Mouse (Mus musculus) embryonic facial prominence, embryonic 10.5 days (tissue): Measurements from ENCODE around the gene Arl8b. TPM values are rescaled to one million over a fixed set of nuclear protein-coding genes. Genes with fewer than 3 reads are reported as not detected.
"Not testable (repeated sequence)": the region's sequence is repeated elsewhere in the genome, so short reads cannot be mapped to it uniquely, and the experiment has no call there.

Source experiments
- DNase-seq: peaks from one replicate; pipeline ENCODE4 v3.0.0-alpha.2; 2017; ENCODE audit warnings: low spot score
- H3K27ac ChIP-seq: fragments of 300-500 bp; sonication (generic); replicated peaks from 2 replicates; pipeline ENCODE4 v1.5.1; 2016; ENCODE audit warnings: mild to moderate bottlenecking
- H3K27me3 ChIP-seq: fragments of 300-500 bp; sonication (generic); replicated peaks from 2 replicates; pipeline ENCODE4 v1.6.1; 2016; ENCODE audit warnings: low read depth, mild to moderate bottlenecking; ENCODE audit not compliant: poor library complexity, severe bottlenecking
- H3K36me3 ChIP-seq: fragments of 300-500 bp; sonication (generic); replicated peaks from 2 replicates; pipeline ENCODE4 v1.6.1; 2016; ENCODE audit warnings: mild to moderate bottlenecking, moderate library complexity
- H3K4me1 ChIP-seq: fragments of 300-500 bp; sonication (generic); 2 replicates; pipeline ENCODE4 v1.6.1; 2016
- H3K4me3 ChIP-seq: fragments of 300-500 bp; sonication (generic); 2 replicates; pipeline ENCODE4 v1.5.1; 2016; ENCODE audit warnings: mild to moderate bottlenecking, moderate library complexity
- H3K9me3 ChIP-seq: fragments of 300-500 bp; sonication (generic); 2 replicates; pipeline ENCODE4 v1.6.1; 2016; ENCODE audit warnings: mild to moderate bottlenecking
- whole genome bisulfite sequencing: fragments of 180-500 bp; shearing (Covaris S2); methylation state at CpG from one replicate; pipeline ENCODE4 v1.1.7; 2016; 5-methylcytosine and 5-hydroxymethylcytosine counted together
- polyA plus RNA-seq: library from polyadenylated mRNA; unstranded; fragments of >200 nt; fragmentation: Nextera tagmentation; extraction: Ambion mirVana; gene quantifications from 2 replicates; pipeline ENCODE4 v1.2.1, GENCODE M21; 2016

The Arl8b gene
- polyA plus RNA-seq, 1 experiment from 2014 or later = 61.4 TPM

DNA sequence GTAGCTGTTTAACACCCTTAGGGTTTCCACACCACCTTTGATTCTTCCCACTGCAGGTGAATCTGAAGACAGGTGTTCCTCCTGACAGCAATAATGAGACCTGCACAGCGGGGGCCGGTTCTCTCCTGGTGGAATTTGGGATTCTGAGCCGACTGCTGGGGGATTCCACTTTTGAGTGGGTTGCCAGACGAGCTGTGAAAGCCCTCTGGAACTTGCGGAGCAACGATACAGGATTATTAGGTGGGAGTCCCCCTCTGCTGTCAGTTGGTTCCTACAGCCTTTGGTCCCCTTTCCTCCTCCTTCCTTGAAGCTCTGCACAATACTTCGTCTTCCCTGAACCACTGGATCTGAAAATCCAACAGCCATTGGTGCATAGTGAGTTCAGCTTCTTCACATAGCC lies 61.9 kb downstream of the Arl8b start:
- Histone ChIP-seq H3K9me3 (no peaks in the 10 kb centered on the region), H3K27me3 (no peaks in the 10 kb centered on the region), H3K27ac (no peak overlapping the region), H3K4me1 (no peaks in the 10 kb centered on the region), H3K4me3 (no peak overlapping the region), H3K36me3 (peaks cover 89% of the 10 kb centered on the region)
- no peak for DNase-seq
- 94% methylated on average over 7 of the region's 7 CpGs for WGBS

DNA sequence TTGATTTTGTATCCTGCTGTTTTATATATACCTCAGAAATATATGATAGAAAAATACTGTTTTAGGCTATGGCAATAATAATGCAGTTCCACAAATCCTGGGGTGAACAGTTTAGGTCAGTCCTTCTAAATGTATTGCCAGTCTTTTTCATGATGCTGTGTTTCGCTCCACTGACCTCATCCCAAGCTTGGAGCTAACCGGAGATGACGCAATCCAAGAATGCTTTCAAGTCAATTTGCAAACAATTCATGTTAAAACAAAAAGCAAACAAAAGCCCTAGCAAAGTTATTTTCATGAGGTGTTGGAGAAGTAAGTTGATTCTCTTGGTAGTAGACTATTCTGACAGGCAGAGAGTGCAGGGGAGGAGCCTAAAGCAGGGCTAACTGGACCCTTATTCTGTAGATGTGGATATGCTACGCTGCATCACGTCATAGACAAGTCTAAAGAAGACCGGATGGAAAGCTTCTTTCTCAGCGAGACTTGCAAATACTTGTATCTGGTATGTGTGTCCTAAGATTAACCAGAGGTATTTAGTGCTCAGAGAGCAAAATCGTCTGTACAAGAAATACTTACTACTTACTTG lies 69.3 kb downstream of the Arl8b start:
- Histone ChIP-seq H3K4me3 (no peak overlapping the region), H3K27me3 (no peaks in the 10 kb centered on the region), H3K27ac (no peak overlapping the region), H3K9me3 (no peaks in the 10 kb centered on the region), H3K36me3 (peaks cover 95% of the 10 kb centered on the region), H3K4me1 (no peaks in the 10 kb centered on the region)
- no peak for DNase-seq
- 96% methylated on average over 8 of the region's 8 CpGs for WGBS

DNA sequence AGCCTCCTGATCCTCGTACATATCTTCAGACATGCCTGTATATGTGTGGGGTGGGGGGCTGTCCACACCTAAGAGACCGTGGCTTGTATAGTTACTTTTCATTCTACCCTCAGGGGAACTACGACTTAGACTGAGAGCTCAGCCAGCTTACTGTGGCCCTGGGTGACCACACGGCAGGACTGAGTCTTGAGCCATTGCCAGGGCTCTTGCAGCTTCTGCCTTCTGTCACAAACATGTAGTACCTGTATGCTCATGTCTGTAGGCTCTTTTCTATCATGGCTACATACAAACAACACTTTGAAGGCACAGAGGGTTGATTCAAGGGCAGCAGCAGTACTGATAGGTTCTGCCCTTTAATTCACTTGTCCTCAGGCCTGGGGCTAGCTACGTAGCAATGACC lies 70.1 kb downstream of the Arl8b start:
- Histone ChIP-seq H3K27me3 (no peaks in the 10 kb centered on the region), H3K9me3 (no peaks in the 10 kb centered on the region), H3K27ac (no peak overlapping the region), H3K4me3 (no peak overlapping the region), H3K36me3 (peaks cover 96% of the 10 kb centered on the region), H3K4me1 (no peaks in the 10 kb centered on the region)
- WGBS = 94% methylated on average over 5 of the region's 5 CpGs
- DNase-seq = no peak

DNA sequence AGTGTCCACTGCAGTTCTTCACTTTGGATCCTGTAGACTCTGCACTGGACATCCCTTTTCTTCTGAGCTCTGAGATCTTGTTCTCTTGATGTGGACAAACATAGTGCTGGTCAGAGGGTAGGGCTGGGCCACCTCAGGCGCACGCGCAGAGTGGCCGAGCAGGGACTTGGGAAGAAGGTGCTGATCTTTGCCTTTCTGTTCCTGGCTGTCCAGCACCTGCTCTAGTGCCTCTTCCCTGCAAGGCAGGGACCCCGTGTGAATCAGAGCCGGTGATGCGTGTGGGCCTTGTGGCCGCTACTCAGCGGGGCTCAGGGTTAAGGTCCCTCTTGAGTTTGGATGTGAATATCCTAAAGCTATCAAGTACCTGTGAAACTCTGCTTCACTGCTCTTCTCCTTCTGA lies 75.7 kb downstream of the Arl8b start:
- H3K27me3 ChIP-seq = no peaks in the 10 kb centered on the region
- WGBS = 93% methylated on average over 9 of the region's 9 CpGs
- no peak overlapping the region for H3K4me3 ChIP-seq
- H3K9me3 ChIP-seq = no peaks in the 10 kb centered on the region
- no peak overlapping the region for H3K27ac ChIP-seq
- H3K4me1 ChIP-seq = no peaks in the 10 kb centered on the region
- DNase-seq = no peak
- H3K36me3 ChIP-seq = peaks cover 50% of the 10 kb centered on the region

DNA sequence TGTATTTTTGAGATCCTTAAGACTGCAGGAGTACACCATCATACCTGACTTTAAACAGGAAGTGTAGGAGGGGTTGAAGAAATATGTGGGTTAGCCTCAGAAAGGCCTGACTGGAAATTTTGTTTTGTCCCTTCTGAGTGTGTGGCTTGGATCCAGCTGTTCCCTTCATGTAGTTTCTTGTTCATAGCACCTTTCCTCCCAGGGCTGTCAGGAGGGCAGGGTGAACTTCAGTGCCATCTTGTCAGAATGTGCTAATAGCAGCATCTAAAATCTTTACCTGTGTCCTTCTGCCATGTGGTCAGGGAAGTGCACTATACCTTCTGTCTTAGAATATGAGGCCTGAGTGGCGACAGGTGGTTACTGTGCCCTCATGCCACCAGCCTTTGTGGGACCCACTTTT lies 78.3 kb downstream of the Arl8b start:
- Histone ChIP-seq H3K27ac (no peak overlapping the region), H3K36me3 (peaks cover 24% of the 10 kb centered on the region), H3K27me3 (no peaks in the 10 kb centered on the region), H3K4me3 (no peak overlapping the region), H3K4me1 (no peaks in the 10 kb centered on the region), H3K9me3 (no peaks in the 10 kb centered on the region)
- 92% methylated on average over 1 of the region's 1 CpGs for WGBS
- no peak for DNase-seq

DNA sequence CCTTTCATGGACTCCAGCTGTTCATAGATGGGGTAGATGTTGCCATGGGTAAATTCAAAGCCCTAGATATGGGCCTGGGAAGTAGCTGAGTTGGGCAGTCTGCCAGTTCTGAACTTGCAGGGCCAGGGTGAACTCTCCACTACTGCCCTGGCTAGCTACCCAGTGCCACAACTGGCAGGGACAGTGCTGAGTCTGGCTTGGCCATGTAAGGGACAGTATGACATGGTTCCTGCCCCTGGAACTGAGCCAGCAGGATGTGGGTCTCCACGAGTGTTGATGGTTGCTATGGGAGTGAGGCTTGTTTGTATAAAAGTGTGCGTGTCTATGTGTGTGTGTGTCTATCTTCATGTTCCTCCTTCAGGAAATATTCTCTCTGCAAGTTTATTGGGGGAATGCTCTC lies 79.6 kb downstream of the Arl8b start:
- Histone ChIP-seq H3K4me3 (no peak overlapping the region), H3K27me3 (no peaks in the 10 kb centered on the region), H3K36me3 (peaks cover 11% of the 10 kb centered on the region), H3K9me3 (no peaks in the 10 kb centered on the region), H3K27ac (no peak overlapping the region), H3K4me1 (no peaks in the 10 kb centered on the region)
- DNase-seq = no peak
- WGBS = 80% methylated on average over 2 of the region's 2 CpGs

DNA sequence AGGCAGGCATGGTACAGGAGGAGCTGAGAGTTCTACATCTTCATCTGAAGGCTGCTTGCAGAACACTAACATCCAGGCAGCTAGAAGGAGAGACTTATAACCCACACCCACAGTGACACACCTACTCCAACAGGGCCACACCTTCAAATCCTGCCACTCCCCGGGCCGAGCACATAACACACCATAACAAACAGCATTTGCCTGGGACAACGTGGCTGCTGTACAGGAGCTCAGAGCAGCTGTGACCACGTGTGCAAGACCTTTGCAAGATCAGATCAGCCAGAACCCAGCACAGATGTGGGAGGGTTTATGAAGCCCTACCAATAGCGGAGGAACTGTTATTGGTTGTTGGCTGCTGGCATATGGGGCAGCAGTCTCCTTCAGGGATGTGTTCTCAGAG lies 83.4 kb downstream of the Arl8b start:
- 85% methylated on average over 5 of the region's 5 CpGs for WGBS
- DNase-seq = no peak
- H3K4me1 ChIP-seq = no peaks in the 10 kb centered on the region
- no peak overlapping the region for H3K27ac ChIP-seq
- H3K4me3 ChIP-seq = no peak overlapping the region
- H3K9me3 ChIP-seq = no peaks in the 10 kb centered on the region
- H3K27me3 ChIP-seq = no peaks in the 10 kb centered on the region
- H3K36me3 ChIP-seq = no peaks in the 10 kb centered on the region

DNA sequence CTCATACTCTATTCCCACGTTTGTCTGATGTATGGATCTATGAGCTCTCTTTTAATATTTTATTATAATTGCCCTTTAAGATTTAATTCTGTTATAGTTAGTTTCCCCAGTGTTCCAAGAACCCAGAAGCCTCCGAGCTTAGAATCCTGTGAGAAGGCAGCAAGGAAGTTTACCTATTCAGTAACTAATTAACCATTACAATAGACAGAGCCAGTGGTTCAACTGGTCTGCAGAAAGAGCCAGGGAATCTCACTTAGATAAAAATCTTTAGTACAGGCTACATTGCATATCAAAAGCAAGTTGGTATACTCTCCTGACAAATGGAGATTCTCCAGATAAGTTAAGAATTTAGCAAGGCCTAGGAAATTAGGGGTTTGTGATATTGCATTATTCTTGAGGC lies 86.1 kb downstream of the Arl8b start:
- H3K9me3 ChIP-seq, H3K27ac ChIP-seq, H3K4me3 ChIP-seq, H3K36me3 ChIP-seq, H3K4me1 ChIP-seq, DNase-seq, H3K27me3 ChIP-seq: not testable (repeated sequence)
- 44% methylated on average over 2 of the region's 2 CpGs for WGBS

DNA sequence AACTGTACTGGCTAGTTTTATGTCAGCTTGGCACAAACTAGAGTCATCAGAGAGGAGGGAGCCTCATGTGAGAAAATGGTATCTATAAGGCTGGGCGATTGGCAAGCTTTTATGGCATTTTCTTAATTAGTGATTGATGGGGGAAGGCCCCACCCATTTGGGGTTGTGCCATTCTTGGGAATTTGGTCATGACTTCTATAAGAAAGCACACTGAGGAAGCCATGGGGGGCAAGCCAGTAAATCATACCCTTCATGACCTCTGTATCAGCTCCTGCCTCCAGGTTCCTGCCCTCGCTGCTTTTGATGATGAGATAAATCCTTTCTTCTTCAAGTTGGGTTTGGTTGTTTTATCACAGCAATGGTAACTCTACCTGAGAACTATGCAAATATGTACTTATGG lies 87.5 kb downstream of the Arl8b start:
- Histone ChIP-seq H3K27me3 (no peaks in the 10 kb centered on the region), H3K36me3 (no peaks in the 10 kb centered on the region), H3K9me3 (no peaks in the 10 kb centered on the region), H3K4me1 (no peaks in the 10 kb centered on the region), H3K27ac (no peak overlapping the region), H3K4me3 (no peak overlapping the region)
- no peak for DNase-seq
- WGBS = 86% methylated on average over 2 of the region's 2 CpGs

DNA sequence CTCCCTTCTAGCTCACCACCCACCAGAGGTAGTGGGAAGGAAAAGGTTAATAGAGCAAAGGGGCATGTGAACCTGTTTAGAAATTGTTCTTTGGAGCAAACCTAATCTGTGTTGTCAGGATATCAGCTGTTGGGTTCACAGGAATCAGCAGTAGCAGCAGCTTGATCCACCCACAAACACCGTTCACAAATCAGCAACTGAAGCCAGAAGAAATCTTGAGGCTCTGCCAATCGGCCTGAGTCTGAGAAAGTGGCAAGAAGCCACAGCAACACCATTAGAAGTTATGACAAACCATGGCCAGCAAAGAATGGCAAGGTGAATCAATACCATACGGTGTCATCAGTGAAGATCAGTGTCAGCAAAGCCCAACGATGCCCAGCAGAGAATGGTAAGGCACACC lies 88.4 kb downstream of the Arl8b start:
- Histone ChIP-seq H3K4me3 (no peak overlapping the region), H3K27ac (no peak overlapping the region), H3K36me3 (no peaks in the 10 kb centered on the region), H3K4me1 (peaks cover 5% of the 10 kb centered on the region; the same call in 1 of the 2 replicates), H3K9me3 (no peaks in the 10 kb centered on the region), H3K27me3 (no peaks in the 10 kb centered on the region)
- DNase-seq = no peak
- 92% methylated on average over 4 of the region's 4 CpGs for WGBS

Other genes starting within 250 kb of the Arl8b start
- gene Bhlhe40, start 122.5 kb upstream of the Arl8b start, polyA plus RNA-seq = 1.3 and 1.4 TPM in 2 replicates
- 19.1 and 19.9 TPM in 2 replicates for gene Edem1, start 45.5 kb downstream of the Arl8b start, polyA plus RNA-seq